Comparison of ENCODE assay signal across 11 mouse cellular contexts in the genomic region with DNA sequence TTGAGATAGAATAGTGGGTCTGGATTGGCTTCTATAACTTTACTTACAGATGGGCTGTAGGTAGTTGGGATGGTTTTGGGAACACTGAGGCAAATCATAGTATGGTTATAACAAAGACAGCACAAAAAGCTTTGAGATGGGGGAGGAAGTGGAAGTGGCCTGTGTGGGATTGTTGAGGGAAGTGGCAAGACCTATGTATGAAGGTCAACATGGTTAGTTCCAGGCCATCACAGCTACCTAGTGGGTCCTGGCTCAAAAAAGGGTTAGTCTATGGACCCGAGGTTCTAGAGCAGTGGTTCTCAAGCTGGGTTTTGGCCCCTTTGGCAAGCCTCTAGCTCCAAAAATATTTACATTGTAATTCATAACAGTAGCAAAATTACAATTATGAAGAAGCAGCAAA. TPM values are rescaled to one million over a fixed set of nuclear protein-coding genes. Genes with fewer than 3 reads are reported as not detected.
DNase-seq lines count a peak whose midpoint lies in the region; ATAC-seq and TF ChIP-seq lines count a peak whose summit lies in the region.
"Had no signal": no experiment of that assay in that cellular context is flagged by ENCODE, and none has a peak within 500 bp of the region (broad histone marks: within the 10 kb centered on the region; RNA-seq: fewer than 3 reads in every experiment).

No protein-coding gene starts in this region.

- no peak for ATAC-seq in hindbrain, embryonic 14.5 days (ENCODE audit: low FRiP score)
- no peak for ATAC-seq in hindbrain, embryonic 11.5 days (ENCODE audit: low FRiP score)
- ATAC-seq: Patski had no signal

- no peaks in the 10 kb centered on the region for H3K9me3 ChIP-seq in hindbrain, embryonic 14.5 days (ENCODE audit: control insufficient read depth, low read length)
- H3K9me3 ChIP-seq in hindbrain, embryonic 11.5 days (ENCODE audit: control insufficient read depth, low read length): no peaks in the 10 kb centered on the region
- H3K9me3 ChIP-seq in CH12.LX (replicated peaks; ENCODE audit: low read length): no peaks in the 10 kb centered on the region

- in situ Hi-C loops in CH12.LX (cut with MboI; ENCODE audit: low pct_ligation_motif_present, low pct_unique_long_range_greater_than_20kb, low sequenced_read_pairs): no loop called here

- H3K4me1 ChIP-seq in hindbrain, embryonic 14.5 days (replicated peaks; ENCODE audit: control insufficient read depth, insufficient read depth, low read length): peaks cover 27% of the 10 kb centered on the region
- no peaks in the 10 kb centered on the region for H3K4me1 ChIP-seq in hindbrain, embryonic 11.5 days (replicated peaks; ENCODE audit: control insufficient read depth, insufficient read depth, low read length)
- peaks cover 5 to 34% of the 10 kb centered on the region in 2 experiments for H3K4me1 ChIP-seq in CH12.LX (ENCODE audit: control insufficient read depth in 1 of 2, insufficient read depth in 2 of 2)
- H3K4me1 ChIP-seq in embryonic fibroblast, embryonic 13.5 days (ENCODE audit: control insufficient read depth, insufficient read depth, low read length): peaks cover 12% of the 10 kb centered on the region

- TF ChIP-seq CTCF in CH12.LX (conservative IDR thresholded peaks at IDR 0.05 in 1 of 2, IDR thresholded peaks at IDR 0.05 in 1 of 2; ENCODE audit: low read depth in 2 of 2, low read length in 2 of 2): no peak
- TF ChIP-seq CTCF in embryonic fibroblast, embryonic 13.5 days (IDR thresholded peaks at IDR 0.05; ENCODE audit: borderline replicate concordance, insufficient read depth, low read length): no peak

- H3K27me3 ChIP-seq in hindbrain, embryonic 14.5 days (ENCODE audit: control insufficient read depth, insufficient read depth, low read length): no peaks in the 10 kb centered on the region
- no peaks in the 10 kb centered on the region for H3K27me3 ChIP-seq in hindbrain, embryonic 11.5 days (ENCODE audit: control insufficient read depth, insufficient read depth, low read length)
- H3K27me3 ChIP-seq in CH12.LX (replicated peaks): no peaks in the 10 kb centered on the region
- H3K27me3 ChIP-seq: Patski had no signal

- TF ChIP-seq POLR2A in CH12.LX (IDR thresholded peaks at IDR 0.05; ENCODE audit: low read depth, low read length): no peak
- TF ChIP-seq POLR2A in embryonic fibroblast, embryonic 13.5 days (IDR thresholded peaks at IDR 0.05; ENCODE audit: low read depth, low read length): no peak

- no peak for TF ChIP-seq EP300 in CH12.LX (IDR thresholded peaks at IDR 0.05; ENCODE audit: low read length)

- no peak overlapping the region for H3K9ac ChIP-seq in hindbrain, embryonic 14.5 days
- no peak overlapping the region for H3K9ac ChIP-seq in hindbrain, embryonic 11.5 days (ENCODE audit: low read depth, low read length)
- no peak overlapping the region for H3K9ac ChIP-seq in CH12.LX (ENCODE audit: insufficient read depth, low read depth)

- H3K36me3 ChIP-seq in hindbrain, embryonic 14.5 days (replicated peaks; ENCODE audit: control insufficient read depth, insufficient read depth): peaks cover 27% of the 10 kb centered on the region
- peaks cover 7% of the 10 kb centered on the region for H3K36me3 ChIP-seq in hindbrain, embryonic 11.5 days (ENCODE audit: control insufficient read depth, insufficient read depth, low read length)
- H3K36me3 ChIP-seq in CH12.LX (replicated peaks in 1 of 2; ENCODE audit: control insufficient read depth in 1 of 2, insufficient read depth in 1 of 2, low read length in 1 of 2): peaks cover 17 to 27% of the 10 kb centered on the region in 2 experiments
- peaks cover 14% of the 10 kb centered on the region for H3K36me3 ChIP-seq in macrophage (ENCODE audit: inconsistent target)

- H3K79me2 ChIP-seq in CH12.LX (replicated peaks; ENCODE audit: control insufficient read depth, extremely low read depth, insufficient read depth, poor library complexity, severe bottlenecking) (peaks cover 36% of the 10 kb centered on the region), macrophage (ENCODE audit: inconsistent target) (peaks cover 56% of the 10 kb centered on the region)

- no peak for DNase-seq in hindbrain, embryonic 14.5 days (ENCODE audit: low spot score)
- no peak for DNase-seq in hindbrain, embryonic 11.5 days (ENCODE audit: low spot score)
- DNase-seq in CH12.LX (ENCODE audit: extremely low read depth): no peak
- no peak for DNase-seq in adrenal gland, postnatal 14 days
- DNase-seq in left cerebral cortex, adult 18-20 months (ENCODE audit: low spot score in 2 of 2): no peak
- no peak for DNase-seq in thymus, postnatal 36 days
- DNase-seq: cerebellum, adult 11 months; layer of hippocampus, postnatal 36 days had no signal

- H3K4me2 ChIP-seq in hindbrain, embryonic 14.5 days (replicated peaks): peak overlapping the region; percentile 69; the same call in 1 of the 2 replicates
- H3K4me2 ChIP-seq in hindbrain, embryonic 11.5 days (replicated peaks; ENCODE audit: low read depth, low read length): no peak overlapping the region
- H3K4me2 ChIP-seq in CH12.LX (ENCODE audit: insufficient read depth, low read depth, poor library complexity, severe bottlenecking): peak overlapping the region; percentile 59; the same call in 1 of the 2 replicates

- no peak overlapping the region for H3K27ac ChIP-seq in hindbrain, embryonic 14.5 days
- H3K27ac ChIP-seq in hindbrain, embryonic 11.5 days (ENCODE audit: low read depth, low read length): no peak overlapping the region
- H3K27ac ChIP-seq in CH12.LX (ENCODE audit: insufficient read depth, low read depth) (no peak overlapping the region), macrophage (peak overlapping the region; percentile 7; the same call in 1 of the 2 replicates)
- no peak overlapping the region for H3K27ac ChIP-seq in embryonic fibroblast, embryonic 13.5 days (ENCODE audit: insufficient read depth, low read length)

- TF ChIP-seq RAD21 in CH12.LX (IDR thresholded peaks at IDR 0.05; ENCODE audit: low read depth, low read length): no peak

- no peak overlapping the region for H3K4me3 ChIP-seq in hindbrain, embryonic 14.5 days (replicated peaks; ENCODE audit: low read length)
- no peak overlapping the region for H3K4me3 ChIP-seq in hindbrain, embryonic 11.5 days (ENCODE audit: low read depth, low read length)
- H3K4me3 ChIP-seq in CH12.LX (replicated peaks in 1 of 3; ENCODE audit: low read depth in 2 of 3, low read length in 2 of 3, poor library complexity in 1 of 3) (no peak overlapping the region), macrophage (ENCODE audit: inconsistent target) (no peak overlapping the region)
- peak overlapping the region; percentile 26; the same call in 1 of the 2 replicates for H3K4me3 ChIP-seq in embryonic fibroblast, embryonic 13.5 days (ENCODE audit: insufficient read depth, low read length)

- WGBS in hindbrain, embryonic 14.5 days: 90% methylated on average over 1 of the region's 1 CpGs
- 97% methylated on average over 1 of the region's 1 CpGs for WGBS in hindbrain, embryonic 11.5 days
- WGBS in macrophage (ENCODE audit: missing documents): 33% methylated on average over 1 of the region's 1 CpGs

- dilution Hi-C loops in CH12.LX (cut with MboI; ENCODE audit: extremely low pct_ligation_motif_present, extremely low pct_unique_long_range_greater_than_20kb, low sequenced_read_pairs): no loop called here

TF ChIP-seq in CH12.LX, 34 proteins besides CTCF, POLR2A, EP300 and RAD21:
- TF ChIP-seq SIN3A (IDR thresholded peaks at IDR 0.05; ENCODE audit: low read length) (no peak), MAFK (IDR thresholded peaks at IDR 0.05; ENCODE audit: insufficient replicate concordance, low read length) (no peak), ZMIZ1 (IDR thresholded peaks at IDR 0.05; ENCODE audit: low read depth, low read length) (no peak), MAZ (IDR thresholded peaks at IDR 0.05; ENCODE audit: low read depth, low read length) (no peak), IRF4 (IDR thresholded peaks at IDR 0.05; ENCODE audit: low read depth, low read length) (no peak), KAT2A (IDR thresholded peaks at IDR 0.05; ENCODE audit: insufficient replicate concordance, low read length) (no peak), GABPA (IDR thresholded peaks at IDR 0.05; ENCODE audit: insufficient replicate concordance, low read depth, low read length) (no peak), HCFC1 (IDR thresholded peaks at IDR 0.05; ENCODE audit: low read depth, low read length) (no peak)
TF ChIP-seq in CH12.LX: peak in this region for 0.

RNA-seq across cellular contexts. Expression of a gene that starts 2.2 kb away (rescaled TPM):
- 35.9 and 37.1 TPM in 2 replicates for polyA plus RNA-seq in hindbrain, embryonic 14.5 days (2014; fragmentation: Nextera tagmentation; extraction: Ambion mirVana)
- polyA plus RNA-seq in hindbrain, embryonic 11.5 days (2014; fragmentation: Nextera tagmentation; extraction: Ambion mirVana): 54.1 and 56.6 TPM in 2 replicates
- 28.5 and 31.1 TPM in 2 replicates for total RNA-seq in CH12.LX (2012; rRNA removed)
- 46.6 and 51.4 TPM in 2 replicates for total RNA-seq in CH12.LX (2014; rRNA removed)
- polyA plus RNA-seq in CH12.LX (2012; ENCODE audit: insufficient read length, low read depth): 23.0 and 25.3 TPM in 2 replicates
- 62.4 and 73.3 TPM in 2 replicates for polyA plus RNA-seq in embryonic fibroblast, embryonic 13.5 days (2011; ENCODE audit: insufficient read length, low read depth, missing spikeins)
- 100 to 1,000 TPM in 22 of 26 experiments, 10 to 100 TPM in 4; 76.2 to 193 (median 117) TPM for total RNA-seq in macrophage (2018; cell fraction: chromatin; rRNA removed)
- total RNA-seq in macrophage (2018; cell fraction: cytosol; rRNA removed): 10 to 100 TPM; 32.5 to 59.1 (median 45.9) TPM
- total RNA-seq in macrophage (2018; cell fraction: nucleus; rRNA removed): 100 to 1,000 TPM in 5 of 26 experiments, 10 to 100 TPM in 21; 41.3 to 133 (median 67.9) TPM
- polyA plus RNA-seq in macrophage (2018): 32.1 to 44.3 TPM (median 34.9 TPM) in 3 replicates
- total RNA-seq in adrenal gland, postnatal 14 days (2021): 49.8 and 51.3 TPM in 2 replicates
- total RNA-seq in left cerebral cortex, adult 18-20 months (2021): 10 to 100 TPM; 55.8 to 57.6 TPM
